Mouse (Mus musculus) limb, embryonic 11.5 days (tissue): ENCODE data around the gene Tmem95. TPM values are rescaled to one million over a fixed set of nuclear protein-coding genes. Genes with fewer than 3 reads are reported as not detected.

ENCODE experiments used
- ATAC-seq: fragments of 200-750 bp; cut with Nextera tagmentation; 2 replicates; pipeline ENCODE4 v1.8.0; 2017; ENCODE audit warnings: low read depth; ENCODE audit not compliant: insufficient number of reproducible peaks, low FRiP score, low TSS enrichment
- DNase-seq: peaks from one replicate; pipeline ENCODE4 v3.0.0-alpha.2; 2015; ENCODE audit warnings: low spot score
- H3K27ac ChIP-seq: fragments of 300-500 bp; sonication (generic); replicated peaks from 2 replicates; pipeline ENCODE4 v1.5.1; 2014; ENCODE audit warnings: low read depth, mild to moderate bottlenecking, low read length
- H3K27me3 ChIP-seq: fragments of 300-500 bp; sonication (generic); 2 replicates; pipeline ENCODE4 v1.6.1; 2014; ENCODE audit warnings: mild to moderate bottlenecking, low read length, mixed read lengths; ENCODE audit not compliant: control insufficient read depth, insufficient read depth
- H3K36me3 ChIP-seq: fragments of 300-500 bp; sonication (generic); 2 replicates; pipeline ENCODE4 v1.6.1; 2014; ENCODE audit warnings: mild to moderate bottlenecking, low read length, moderate library complexity, mixed read lengths; ENCODE audit not compliant: control insufficient read depth, insufficient read depth
- H3K4me1 ChIP-seq: fragments of 300-500 bp; sonication (generic); 2 replicates; pipeline ENCODE4 v1.6.1; 2014; ENCODE audit warnings: low read length, mixed read lengths; ENCODE audit not compliant: control insufficient read depth, insufficient read depth
- H3K4me2 ChIP-seq: fragments of 300-500 bp; sonication (generic); 2 replicates; pipeline ENCODE4 v1.6.1; 2014; ENCODE audit warnings: low read depth, mild to moderate bottlenecking, moderate library complexity; ENCODE audit not compliant: severe bottlenecking
- H3K4me3 ChIP-seq: fragments of 300-500 bp; sonication (generic); 2 replicates; pipeline ENCODE4 v1.5.1; 2014; ENCODE audit warnings: low read depth, low read length
- H3K9ac ChIP-seq: fragments of 300-500 bp; sonication (generic); 2 replicates; pipeline ENCODE4 v1.6.1; 2014; ENCODE audit warnings: mild to moderate bottlenecking, low read length
- H3K9me3 ChIP-seq: fragments of 300-500 bp; sonication (generic); 2 replicates; pipeline ENCODE4 v1.6.1; 2016; ENCODE audit warnings: low read length; ENCODE audit not compliant: control insufficient read depth
- WGBS: fragments of 180-500 bp; shearing (Covaris S2); extraction: QIAGEN DNeasy Blood & Tissue Kit; methylation state at CpG from one replicate; pipeline ENCODE4 v1.1.7; 2014; 5-methylcytosine and 5-hydroxymethylcytosine counted together
- polyA plus RNA-seq: library from polyadenylated mRNA; unstranded; fragments of >200 nt; fragmentation: Nextera tagmentation; extraction: Ambion mirVana; gene quantifications from 2 replicates; pipeline ENCODE4 v1.2.1, GENCODE M21; 2014

The Tmem95 gene
- polyA plus RNA-seq, 1 experiment from 2014 or later, result not detected

DNA sequence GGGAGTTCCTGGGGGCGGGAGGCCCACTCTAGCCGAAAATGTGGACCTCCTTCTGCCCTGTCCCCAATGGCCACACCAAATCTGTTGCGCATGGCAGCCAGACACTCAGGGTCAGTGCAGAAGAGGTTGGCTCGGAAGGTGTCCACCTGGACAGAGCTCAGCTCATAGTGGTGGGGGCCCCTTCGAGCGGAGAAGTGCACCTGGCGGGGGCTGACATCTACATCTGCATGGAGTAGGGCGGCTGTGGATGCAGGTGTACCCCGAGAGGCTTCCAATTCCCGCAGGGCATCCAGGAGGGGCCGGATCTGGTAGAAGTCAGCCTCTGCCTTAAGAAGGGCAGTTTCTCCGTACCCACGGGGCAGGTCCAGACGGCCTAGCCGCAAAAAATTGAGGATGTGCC, 1.9 kb upstream of the Tmem95 start:
- no peaks in the 10 kb centered on the region for H3K27me3 ChIP-seq
- peak overlapping the region; percentile 32; the same call in 1 of the 2 replicates for H3K9ac ChIP-seq
- WGBS, result 54% methylated on average over 15 of the region's 15 CpGs
- peak overlapping the region; percentile 38 for H3K4me3 ChIP-seq
- H3K27ac ChIP-seq, result no peak overlapping the region
- no peaks in the 10 kb centered on the region for H3K9me3 ChIP-seq
- H3K36me3 ChIP-seq, result no peaks in the 10 kb centered on the region
- H3K4me2 ChIP-seq, result peak overlapping the region; percentile 83
- DNase-seq (no peak), ATAC-seq (no peak)
- peaks cover 12% of the 10 kb centered on the region for H3K4me1 ChIP-seq

GRCm38 (mm10) chr11:69878952-69879351, 1.1 kb upstream of the Tmem95 start:
- H3K4me1 ChIP-seq, result peaks cover 12% of the 10 kb centered on the region
- H3K4me2 ChIP-seq, result peak overlapping the region; percentile 83; the same call in 1 of the 2 replicates
- ATAC-seq (no peak), DNase-seq (no peak)
- H3K36me3 ChIP-seq, result no peaks in the 10 kb centered on the region
- H3K27me3 ChIP-seq, result no peaks in the 10 kb centered on the region
- no peak overlapping the region for H3K27ac ChIP-seq
- no peak overlapping the region; the same call in 1 of the 2 replicates for H3K4me3 ChIP-seq
- WGBS, result 93% methylated on average over 6 of the region's 6 CpGs
- H3K9me3 ChIP-seq, result no peaks in the 10 kb centered on the region
- H3K9ac ChIP-seq, result no peak overlapping the region

- H3K9ac ChIP-seq, result no peak overlapping the region
- 0 out of 2 replicates have a peak overlapping the region, but pooled peaks have one; percentile 2 for H3K4me2 ChIP-seq
- ATAC-seq (no peak), DNase-seq (no peak)
- peaks cover 12% of the 10 kb centered on the region for H3K4me1 ChIP-seq
- no peaks in the 10 kb centered on the region for H3K27me3 ChIP-seq
- H3K36me3 ChIP-seq, result no peaks in the 10 kb centered on the region
- H3K9me3 ChIP-seq, result no peaks in the 10 kb centered on the region
- no peak overlapping the region for H3K27ac ChIP-seq
- 80% methylated on average over 3 of the region's 3 CpGs for WGBS
- no peak overlapping the region for H3K4me3 ChIP-seq
Measured at GRCm38 (mm10) chr11:69878399-69878798, 581 bp upstream of the Tmem95 start.

- Histone ChIP-seq H3K36me3 (no peaks in the 10 kb centered on the region), H3K9ac (no peak overlapping the region), H3K27me3 (no peaks in the 10 kb centered on the region), H3K9me3 (no peaks in the 10 kb centered on the region), H3K4me3 (no peak overlapping the region), H3K4me1 (peaks cover 12% of the 10 kb centered on the region), H3K4me2 (peak overlapping the region; percentile 26; the same call in 1 of the 2 replicates), H3K27ac (no peak overlapping the region)
- no peak for ATAC-seq
- 7% methylated on average over 12 of the region's 12 CpGs for WGBS
- peak; percentile 91 for DNase-seq
Measured at GRCm38 (mm10) chr11:69876867-69877266, 951 bp downstream of the Tmem95 start.

DNA sequence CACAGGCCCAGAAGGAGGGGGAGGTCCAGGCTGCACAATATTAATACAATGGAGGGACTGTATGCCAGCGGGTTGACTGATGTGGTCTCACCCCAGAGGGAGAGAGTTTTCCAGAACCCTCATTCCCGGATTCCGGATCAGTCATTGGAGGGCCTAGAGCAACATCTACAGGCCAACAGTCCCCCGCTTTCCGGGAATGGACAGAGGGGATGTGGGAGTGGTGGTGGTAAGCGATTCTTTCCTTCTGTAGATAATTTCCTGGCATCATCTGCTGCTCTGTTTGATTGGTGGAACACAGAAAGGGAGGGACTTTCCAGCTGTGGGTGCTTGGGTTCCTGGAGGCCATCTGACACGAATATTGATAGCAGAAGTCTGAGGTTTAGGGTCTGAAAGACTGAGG, 1.6 kb downstream of the Tmem95 start:
- H3K27ac ChIP-seq, result 0 out of 2 replicates have a peak overlapping the region, but pooled peaks have one; percentile 8
- no peaks in the 10 kb centered on the region for H3K36me3 ChIP-seq
- H3K4me2 ChIP-seq, result no peak overlapping the region
- no peak overlapping the region for H3K4me3 ChIP-seq
- 66% methylated on average over 7 of the region's 7 CpGs for WGBS
- H3K27me3 ChIP-seq, result no peaks in the 10 kb centered on the region
- H3K4me1 ChIP-seq, result peaks cover 12% of the 10 kb centered on the region
- ATAC-seq, result no peak
- H3K9me3 ChIP-seq, result no peaks in the 10 kb centered on the region
- 0 out of 2 replicates have a peak overlapping the region, but pooled peaks have one; percentile 12 for H3K9ac ChIP-seq
- DNase-seq, result no peak

DNA sequence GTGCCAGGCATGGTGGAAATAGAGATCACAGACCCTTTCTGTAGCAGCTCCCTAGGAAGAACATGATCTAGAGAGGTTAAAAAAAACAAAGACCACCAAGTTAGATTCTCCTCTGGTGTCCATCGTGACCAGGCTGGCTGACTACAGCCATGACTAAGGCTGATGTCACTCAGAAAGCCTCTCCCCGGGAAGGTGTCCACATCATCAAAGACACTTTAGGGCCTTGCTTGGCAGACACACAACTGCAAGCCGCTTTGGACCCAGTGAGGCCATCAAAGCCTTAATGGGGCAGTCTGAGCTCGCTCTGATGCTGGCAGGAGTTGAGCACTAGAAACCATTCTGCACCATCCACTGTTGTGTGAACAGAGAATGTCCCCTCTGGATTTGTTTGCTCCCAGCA, 5.4 kb downstream of the Tmem95 start:
- WGBS, result 70% methylated on average over 4 of the region's 4 CpGs
- ATAC-seq (no peak), DNase-seq (no peak)

DNA sequence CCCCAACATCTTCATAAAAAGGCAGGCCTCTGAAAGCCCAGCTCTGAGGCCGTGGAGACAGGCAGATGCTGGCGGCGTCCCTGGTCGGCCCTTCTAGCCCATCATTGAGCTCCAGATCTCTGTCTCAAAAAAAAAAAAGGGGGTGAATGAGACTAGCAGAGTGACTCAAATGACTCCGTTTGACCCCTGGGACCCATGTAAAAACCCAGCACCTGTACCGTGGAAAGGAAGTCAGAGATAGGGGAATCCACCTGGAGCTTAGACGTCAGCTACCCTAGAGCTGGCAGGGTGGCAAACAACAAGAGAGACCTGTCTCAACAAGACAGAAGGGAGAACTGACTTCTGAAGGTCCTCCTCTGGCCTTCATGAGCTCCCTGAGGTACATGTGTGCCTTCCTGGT, 6.0 kb downstream of the Tmem95 start:
- no peaks in the 10 kb centered on the region for H3K4me1 ChIP-seq
- WGBS, result 89% methylated on average over 7 of the region's 7 CpGs
- no peaks in the 10 kb centered on the region for H3K9me3 ChIP-seq
- H3K4me3 ChIP-seq, result no peak overlapping the region
- ATAC-seq (no peak), DNase-seq (no peak)
- H3K4me2 ChIP-seq, result no peak overlapping the region
- no peak overlapping the region for H3K9ac ChIP-seq
- H3K36me3 ChIP-seq, result no peaks in the 10 kb centered on the region
- H3K27me3 ChIP-seq, result no peaks in the 10 kb centered on the region
- no peak overlapping the region for H3K27ac ChIP-seq

More for the DNA sequence above, 5.4 kb downstream of the Tmem95 start:
- Histone ChIP-seq H3K27me3 (no peaks in the 10 kb centered on the region), H3K9ac (no peak overlapping the region), H3K9me3 (no peaks in the 10 kb centered on the region), H3K27ac (no peak overlapping the region), H3K4me3 (no peak overlapping the region), H3K36me3 (no peaks in the 10 kb centered on the region), H3K4me2 (no peak overlapping the region), H3K4me1 (no peaks in the 10 kb centered on the region)

GRCm38 (mm10) chr11:69870289-69871069, 7.3 kb downstream of the Tmem95 start:
- Histone ChIP-seq H3K9me3 (no peaks in the 10 kb centered on the region), H3K4me1 (no peaks in the 10 kb centered on the region), H3K4me3 (no peak overlapping the region), H3K4me2 (no peak overlapping the region), H3K36me3 (no peaks in the 10 kb centered on the region), H3K27me3 (no peaks in the 10 kb centered on the region), H3K27ac (no peak overlapping the region), H3K9ac (no peak overlapping the region)
- WGBS, result 91% methylated on average over 2 of the region's 2 CpGs
- no peak for ATAC-seq
- no peak for DNase-seq
